Comparison of ENCODE assay signal across 8 mouse cellular contexts in the genomic region with DNA sequence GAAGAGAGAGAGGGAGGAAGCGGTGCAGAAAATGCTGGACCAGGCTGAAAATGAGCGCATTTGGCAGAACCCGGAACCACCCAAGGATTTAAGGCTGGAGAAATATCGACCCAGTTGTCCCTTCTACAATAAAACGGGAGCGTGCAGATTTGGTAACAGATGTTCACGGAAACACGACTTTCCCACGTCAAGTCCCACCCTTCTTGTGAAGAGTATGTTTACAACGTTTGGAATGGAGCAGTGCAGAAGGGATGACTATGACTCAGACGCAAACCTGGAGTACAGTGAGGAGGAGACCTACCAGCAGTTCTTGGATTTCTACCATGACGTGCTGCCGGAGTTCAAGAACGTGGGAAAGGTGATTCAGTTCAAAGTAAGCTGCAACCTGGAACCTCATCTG. TPM values are rescaled to one million over a fixed set of nuclear protein-coding genes. Genes with fewer than 3 reads are reported as not detected.
DNase-seq lines count a peak whose midpoint lies in the region; ATAC-seq lines count a peak whose summit lies in the region.

No protein-coding gene starts in this region.

- peaks cover 58% of the 10 kb centered on the region for H3K36me3 ChIP-seq in erythroblast, embryonic 14.5 days (ENCODE audit: control insufficient read depth)
- peaks cover 42% of the 10 kb centered on the region for H3K36me3 ChIP-seq in limb, embryonic 15.5 days

- H3K4me2 ChIP-seq in limb, embryonic 15.5 days = peak overlapping the region; percentile 49

- H3K27ac ChIP-seq in limb, embryonic 15.5 days = peak overlapping the region; percentile 79; the same call in 1 of the 2 replicates

- peak; percentile 19 to 45 for DNase-seq in frontal cortex, postnatal 36 days (ENCODE audit: low spot score in 2 of 2)
- DNase-seq in frontal cortex, postnatal 10 days (ENCODE audit: low spot score in 2 of 2) = no peak
- peak; percentile 41 for DNase-seq in 416B (ENCODE audit: low read depth)
- DNase-seq in retina, embryonic 14.5 days (ENCODE audit: low spot score) = peak; percentile 18
- no peak for DNase-seq in natural killer cell, adult 2 months (ENCODE audit: low spot score in 2 of 2)
- DNase-seq in left cerebral cortex, adult 8-10 months (ENCODE audit: low spot score in 2 of 2) = no peak

- H3K4me1 ChIP-seq in erythroblast, embryonic 14.5 days (ENCODE audit: control insufficient read depth) = peaks cover 53% of the 10 kb centered on the region
- peaks cover 11% of the 10 kb centered on the region for H3K4me1 ChIP-seq in limb, embryonic 15.5 days

- no peaks in the 10 kb centered on the region for H3K27me3 ChIP-seq in erythroblast, embryonic 14.5 days (ENCODE audit: control insufficient read depth)
- no peaks in the 10 kb centered on the region for H3K27me3 ChIP-seq in limb, embryonic 15.5 days

- 49% methylated on average over 14 of the region's 14 CpGs for WGBS in limb, embryonic 15.5 days

- peaks cover 13% of the 10 kb centered on the region for H3K9me3 ChIP-seq in erythroblast, embryonic 14.5 days (ENCODE audit: control insufficient read depth, low read length)
- peaks cover 3% of the 10 kb centered on the region; the same call in 1 of the 2 replicates for H3K9me3 ChIP-seq in limb, embryonic 15.5 days

- peak overlapping the region; percentile 79 for H3K4me3 ChIP-seq in erythroblast, embryonic 14.5 days (replicated peaks)
- peak overlapping the region; percentile 56 for H3K4me3 ChIP-seq in limb, embryonic 15.5 days

- no peak overlapping the region for H3K9ac ChIP-seq in limb, embryonic 15.5 days

- ATAC-seq in limb, embryonic 15.5 days (ENCODE audit: insufficient number of reproducible peaks, low FRiP score, low TSS enrichment, low read depth) = no peak

RNA-seq across cellular contexts. Expression of a gene that starts 1.8 kb away (rescaled TPM):
- 0.67 and 1.2 TPM in 2 replicates for polyA plus RNA-seq in erythroblast, embryonic 14.5 days (2012)
- polyA plus RNA-seq in limb, embryonic 15.5 days (2015; fragmentation: Nextera tagmentation; extraction: Ambion mirVana) = 3.3 TPM in 2 replicates
- total RNA-seq in left cerebral cortex, adult 8-10 months (2022) = 10 to 100 TPM; 63.0 to 78.1 (median 72.0) TPM

RNA-seq across cellular contexts. Expression of a gene that starts 8.3 kb away (rescaled TPM):
- not detected in 2 replicates for polyA plus RNA-seq in erythroblast, embryonic 14.5 days (2012)
- 9.8 and 12.5 TPM in 2 replicates for polyA plus RNA-seq in limb, embryonic 15.5 days (2015; fragmentation: Nextera tagmentation; extraction: Ambion mirVana)
- 10 to 100 TPM; 11.1 to 24.0 (median 16.0) TPM for total RNA-seq in left cerebral cortex, adult 8-10 months (2022)

RNA-seq across cellular contexts. Expression of a gene that starts 8.6 kb away (rescaled TPM):
- polyA plus RNA-seq in erythroblast, embryonic 14.5 days (2012) = 5.2 and 6.7 TPM in 2 replicates
- 322 and 348 TPM in 2 replicates for polyA plus RNA-seq in limb, embryonic 15.5 days (2015; fragmentation: Nextera tagmentation; extraction: Ambion mirVana)
- total RNA-seq in left cerebral cortex, adult 8-10 months (2022) = 10 to 100 TPM; 32.2 to 47.5 (median 36.8) TPM

RNA-seq across cellular contexts. Expression of a gene that starts 16.7 kb away (rescaled TPM):
- polyA plus RNA-seq in erythroblast, embryonic 14.5 days (2012) = 17.0 and 22.5 TPM in 2 replicates
- 233 and 234 TPM in 2 replicates for polyA plus RNA-seq in limb, embryonic 15.5 days (2015; fragmentation: Nextera tagmentation; extraction: Ambion mirVana)
- 100 to 1,000 TPM in 1 of 4 experiments, 10 to 100 TPM in 3; 89.2 to 103 (median 95.6) TPM for total RNA-seq in left cerebral cortex, adult 8-10 months (2022)

RNA-seq across cellular contexts. Expression of a gene that starts 33.7 kb away (rescaled TPM):
- 0.18 and 0.30 TPM in 2 replicates for polyA plus RNA-seq in erythroblast, embryonic 14.5 days (2012)
- 3.3 and 4.1 TPM in 2 replicates for polyA plus RNA-seq in limb, embryonic 15.5 days (2015; fragmentation: Nextera tagmentation; extraction: Ambion mirVana)
- total RNA-seq in left cerebral cortex, adult 8-10 months (2022) = 1 to 10 TPM; 3.9 to 6.6 (median 5.2) TPM

Comparison
In these comparisons a context has a peak if more than half of its experiments do, and no peak if none do; other contexts are left out.
1. DNase-seq: peak in frontal cortex, postnatal 36 days (2 of 2), 416B (single experiment) and retina, embryonic 14.5 days (single experiment); none in frontal cortex, postnatal 10 days (0 of 2), natural killer cell, adult 2 months (0 of 2) and left cerebral cortex, adult 8-10 months (0 of 2).
2. RNA of a gene that starts 8.3 kb away (polyA plus RNA-seq): 9.8 to 12.5 TPM in limb, embryonic 15.5 days; not detected in erythroblast, embryonic 14.5 days; every median in the first group is over 10 times any median in the second.
3. RNA of a gene that starts 8.6 kb away (polyA plus RNA-seq): 322 to 348 TPM in limb, embryonic 15.5 days; 5.2 to 6.7 TPM in erythroblast, embryonic 14.5 days; every median in the first group is over 10 times any median in the second.